Mouse (Mus musculus) erythroblast, adult 5-6 weeks (primary cell): ENCODE results near the gene Opa3. TPM values are rescaled to one million over a fixed set of nuclear protein-coding genes. Genes with fewer than 3 reads are reported as not detected.
"Not testable (repeated sequence)": the region's sequence is repeated elsewhere in the genome, so short reads cannot be mapped to it uniquely, and the experiment has no call there.

Source experiments
- ATAC-seq: replicated peaks from 2 replicates; pipeline ENCODE4 v1.8.0; 2016; ENCODE audit warnings: moderate number of reproducible peaks, mild to moderate bottlenecking, moderate TSS enrichment, inconsistent platforms; ENCODE audit not compliant: poor library complexity, low FRiP score, severe bottlenecking
- total RNA-seq, 2 experiments: library from RNA; stranded (forward) in 1 of 2; stranded (reverse) in 1 of 2; fragments of 150-400 nt in 1 of 2; fragments of 200-764, 138-1000 nt in 1 of 2; gene quantifications; 2 replicates each; pipeline versions ENCODE4 v1.2.3 to v1.2.4; 2015 to 2017; ENCODE audit warnings: low replicate concordance in 2 of 2

The Opa3 gene
- total RNA-seq, 2 experiments from 2014 or later: 5.6 to 7.7 TPM

- peak; percentile 80 for ATAC-seq
Observed at GRCm38 (mm10) chr7:19271238-19272172, 43.4 kb downstream of the Opa3 start, which contains the start of gene Vasp. Gene Vasp (minus strand): TSS chr7:19271817.

- peak; percentile 79 for ATAC-seq
Observed at GRCm38 (mm10) chr7:19272173-19272764, 44.1 kb downstream of the Opa3 start.

DNA sequence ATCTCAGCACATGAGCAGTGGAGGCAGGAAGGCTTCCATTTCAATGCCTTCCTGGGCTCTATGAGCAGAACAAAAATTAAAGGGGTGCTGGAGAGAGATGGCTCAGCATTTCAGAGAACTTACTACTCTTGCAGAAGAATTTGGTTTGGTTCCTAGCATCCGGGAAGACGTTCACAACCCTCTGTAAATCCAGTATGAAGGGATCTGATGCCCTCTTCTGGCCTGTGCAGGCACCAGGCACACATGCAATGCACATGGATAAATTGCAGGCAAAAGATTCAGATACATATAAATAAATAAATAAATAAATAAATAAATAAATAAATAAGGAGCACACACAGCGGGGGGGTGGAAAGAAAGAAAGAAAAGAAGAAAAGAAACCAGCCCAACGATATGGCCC, 48.1 kb downstream of the Opa3 start:
- ATAC-seq: no peak

DNA sequence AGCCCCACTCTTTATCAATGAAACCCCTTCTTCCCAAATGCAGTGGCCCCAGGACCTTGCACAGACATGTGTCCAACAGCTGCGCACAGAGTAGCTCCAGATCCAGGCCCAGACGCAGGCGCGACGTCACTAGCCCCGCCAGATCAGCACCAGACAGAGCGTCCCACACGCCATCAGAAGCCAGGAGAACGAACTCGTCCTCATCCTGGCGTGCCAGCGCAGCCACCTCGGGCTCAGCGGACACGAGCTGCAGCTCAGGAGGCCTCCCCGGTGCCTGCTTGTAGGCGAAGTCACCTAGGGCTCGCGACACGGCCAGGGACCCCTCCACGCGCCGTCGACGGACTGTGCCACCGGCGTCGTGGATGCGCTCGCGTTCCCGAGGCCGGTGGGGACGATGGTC, 50.9 kb downstream of the Opa3 start:
- ATAC-seq: no peak

DNA sequence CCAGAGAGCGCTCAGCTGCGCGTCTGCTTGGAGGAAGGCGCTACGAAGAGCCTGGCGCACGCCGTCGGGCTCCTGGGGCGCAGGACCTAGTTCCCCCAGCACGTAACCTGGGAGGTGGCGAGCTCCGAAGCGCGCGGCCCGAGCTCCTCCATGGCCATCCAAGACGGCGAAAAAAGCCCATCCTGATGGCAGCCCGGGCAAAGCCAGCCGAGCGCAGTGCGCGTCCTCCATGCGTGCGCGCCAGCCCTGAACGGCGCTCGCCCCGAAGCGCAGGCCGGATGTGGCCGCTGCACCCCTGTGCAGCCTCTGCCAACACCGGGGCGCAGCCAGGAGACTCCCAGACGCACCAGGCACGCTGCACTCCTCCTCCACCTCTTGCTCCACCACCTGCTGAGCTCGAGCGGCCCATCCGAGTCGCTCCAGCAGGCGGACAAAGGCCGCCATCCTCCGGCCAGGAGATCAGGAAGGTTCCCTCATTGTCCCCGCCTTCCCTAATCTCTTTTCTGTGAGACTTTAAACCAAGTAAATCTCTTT, 51.5 kb downstream of the Opa3 start, which contains the start of gene Ppm1n:
TSS of gene Ppm1n (minus strand) at position 484 of the 534 bp plus-strand sequence.
- ATAC-seq: no peak

GRCm38 (mm10) chr7:19281680-19282304, 53.7 kb downstream of the Opa3 start:
- not testable (repeated sequence) for ATAC-seq

- peak; percentile 90 for ATAC-seq
Observed at GRCm38 (mm10) chr7:19282385-19282784, 54.3 kb downstream of the Opa3 start, which contains the start of gene Rtn2. Gene Rtn2 (plus strand): TSS chr7:19282624.

- no peak; the same call in 1 of the 2 replicates for ATAC-seq
Observed at GRCm38 (mm10) chr7:19282791-19283405, 54.8 kb downstream of the Opa3 start.

GRCm38 (mm10) chr7:19283406-19283804, 55.3 kb downstream of the Opa3 start:
- ATAC-seq: no peak

GRCm38 (mm10) chr7:19284763-19285162, 56.6 kb downstream of the Opa3 start:
- ATAC-seq: 0 out of 2 replicates have a peak, but pooled peaks have one; percentile 38

GRCm38 (mm10) chr7:19290969-19291596, 62.9 kb downstream of the Opa3 start:
- no peak for ATAC-seq

GRCm38 (mm10) chr7:19295503-19296185, 67.5 kb downstream of the Opa3 start:
- ATAC-seq: peak; percentile 72

GRCm38 (mm10) chr7:19297034-19297433, 68.9 kb downstream of the Opa3 start:
- ATAC-seq: no peak

- no peak for ATAC-seq
Observed at GRCm38 (mm10) chr7:19297794-19298193, 69.7 kb downstream of the Opa3 start.

DNA sequence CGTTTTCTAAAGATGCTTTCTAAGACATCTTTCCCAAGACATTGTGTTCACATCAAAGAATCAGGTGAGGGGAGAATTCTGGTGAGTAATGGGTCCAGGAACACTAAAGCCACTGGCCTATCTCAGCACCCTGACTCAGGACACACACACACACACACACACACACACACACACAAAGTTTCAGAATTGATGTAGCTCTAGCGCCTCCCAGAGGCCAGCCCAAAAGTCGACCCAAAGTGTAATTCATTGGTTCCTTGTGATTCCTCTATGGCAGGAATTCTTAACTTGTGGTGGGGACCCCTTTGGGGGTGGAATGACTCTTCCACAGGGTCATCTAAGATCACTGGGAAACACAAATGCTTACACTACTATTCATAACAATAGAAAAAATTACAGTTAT, 71.1 kb downstream of the Opa3 start:
- no peak for ATAC-seq

GRCm38 (mm10) chr7:19300501-19301421, 72.6 kb downstream of the Opa3 start:
- peak; percentile 79 for ATAC-seq

DNA sequence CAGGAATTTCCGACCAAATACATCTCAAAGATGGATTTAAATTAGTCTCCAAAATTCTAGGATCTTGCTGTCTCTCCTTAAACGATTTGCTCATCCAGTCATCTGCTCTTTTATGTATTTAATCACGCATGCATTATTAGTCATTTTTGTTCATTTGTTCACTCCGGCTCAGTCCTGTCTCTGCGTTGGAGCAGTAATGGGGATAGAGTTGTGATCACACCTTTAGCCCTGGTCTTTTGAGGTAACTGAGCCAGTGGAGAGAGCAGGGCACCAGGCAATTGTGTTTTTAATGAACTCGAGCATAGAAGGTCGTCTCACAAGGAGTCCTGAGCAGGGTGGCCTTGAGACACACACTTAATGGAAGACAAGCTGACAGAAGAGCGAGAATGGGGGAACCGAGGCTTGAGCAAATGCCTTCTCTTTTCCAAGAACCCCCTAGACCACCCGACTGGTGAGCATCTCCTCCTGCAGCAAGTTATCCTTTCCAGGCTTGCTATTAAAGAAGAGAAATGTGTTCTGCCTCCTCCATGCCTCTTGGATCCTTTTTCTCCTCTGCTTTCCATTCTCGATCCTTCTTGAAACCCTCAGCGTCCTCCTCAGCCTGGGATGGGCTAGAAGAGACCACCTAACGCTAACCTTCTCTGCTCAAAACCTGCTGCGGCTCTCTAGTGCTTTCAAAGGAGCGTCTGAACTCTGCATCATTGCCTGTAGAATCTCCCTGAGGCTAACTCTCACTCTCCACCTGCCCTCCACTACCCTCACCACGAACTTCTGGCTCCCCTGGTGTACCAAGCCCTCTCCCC, 73.5 kb downstream of the Opa3 start:
- no peak for ATAC-seq
